Mouse (Mus musculus): ENCODE measurements around the gene Sfmbt2. TPM values are rescaled to one million over a fixed set of nuclear protein-coding genes. Genes with fewer than 3 reads are reported as not detected.

Sfmbt2 gene
- polyA plus RNA-seq, 1 experiment from 2014 or later: 1.3 TPM

- H3K9me3 ChIP-seq: no peaks in the 10 kb centered on the region
- H3K9ac ChIP-seq: no peak overlapping the region
- peaks cover 52% of the 10 kb centered on the region for H3K27me3 ChIP-seq (replicated peaks)
- H3K36me3 ChIP-seq: no peaks in the 10 kb centered on the region
- WGBS: under 1% methylated on average over 30 of the region's 30 CpGs
- peaks cover 21% of the 10 kb centered on the region for H3K4me1 ChIP-seq (replicated peaks)
- ATAC-seq: peak; percentile 13; the same call in 1 of the 2 replicates
- H3K4me2 ChIP-seq (replicated peaks): peak overlapping the region; percentile 96
- no peak overlapping the region for H3K27ac ChIP-seq
- peak overlapping the region; percentile 63 for H3K4me3 ChIP-seq (replicated peaks)
These were observed 3.3 kb downstream of the Sfmbt2 start for GRCm38 (mm10) chr2:10373508-10374206.

DNA sequence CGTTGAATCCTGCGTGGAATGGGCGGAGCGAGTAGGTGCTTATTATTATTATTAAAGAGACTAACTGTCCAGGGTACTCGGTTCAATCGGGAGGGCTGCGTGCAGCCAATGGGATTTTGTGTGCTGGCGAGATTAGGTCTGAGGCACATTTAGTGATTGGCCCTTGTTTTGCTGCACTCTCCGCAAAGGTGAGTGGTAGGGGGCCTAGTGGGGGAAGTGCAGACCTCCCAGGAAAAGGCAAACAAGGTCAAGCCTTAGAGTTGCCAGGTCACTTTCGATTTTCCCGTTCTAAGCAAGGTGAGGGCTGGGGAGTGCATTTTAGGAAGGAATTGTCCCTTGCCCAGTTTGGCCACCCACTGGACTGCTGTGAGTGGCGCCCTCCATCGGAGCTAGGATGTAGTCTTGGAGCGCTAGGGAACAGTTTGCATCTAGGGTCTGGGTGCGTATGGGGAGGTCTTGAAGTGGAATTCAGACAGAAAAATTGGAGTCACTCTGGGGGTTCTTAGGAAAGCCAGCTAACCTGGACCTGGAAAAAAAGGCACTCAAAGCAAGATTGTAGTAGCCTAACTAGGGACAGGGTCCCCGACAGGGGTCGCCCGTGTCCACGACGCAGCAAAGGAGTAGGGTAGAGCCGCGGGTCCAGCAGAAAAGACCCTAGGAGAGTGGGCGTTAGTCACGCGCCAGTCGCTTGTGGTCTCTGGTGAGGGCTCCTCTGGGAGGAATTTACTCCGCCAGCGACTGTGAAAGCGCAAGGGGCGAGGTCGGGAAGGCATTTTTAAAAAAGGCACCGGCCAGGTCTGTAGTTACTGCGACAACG is 4.1 kb downstream of the Sfmbt2 start:
- Histone ChIP-seq H3K27ac (no peak overlapping the region), H3K4me3 (replicated peaks) (peak overlapping the region; percentile 63), H3K4me1 (replicated peaks) (peaks cover 21% of the 10 kb centered on the region), H3K9me3 (no peaks in the 10 kb centered on the region), H3K27me3 (replicated peaks) (peaks cover 48% of the 10 kb centered on the region), H3K36me3 (no peaks in the 10 kb centered on the region), H3K9ac (peak overlapping the region; percentile 24), H3K4me2 (replicated peaks) (peak overlapping the region; percentile 96)
- ATAC-seq: peak; percentile 57
- under 1% methylated on average over 34 of the region's 34 CpGs for WGBS

DNA sequence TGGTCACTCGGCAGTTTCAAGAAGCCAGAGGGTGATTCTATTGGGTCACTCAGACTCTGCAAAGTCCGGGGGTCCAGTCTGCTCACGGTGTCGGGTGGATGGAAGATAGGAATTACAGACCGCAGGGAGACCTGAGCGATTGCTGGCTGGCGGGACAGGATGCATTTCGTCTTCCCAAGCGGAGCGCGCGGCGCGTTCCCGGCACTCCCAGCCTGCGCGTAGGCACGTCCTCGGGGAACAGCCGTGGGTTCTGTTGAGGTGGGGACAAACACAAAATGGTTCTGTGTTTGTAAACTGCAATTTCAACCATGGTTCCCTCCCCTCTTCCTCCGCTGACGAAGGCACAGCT is 4.7 kb downstream of the Sfmbt2 start:
- H3K27ac ChIP-seq: no peak overlapping the region
- peak; percentile 18; the same call in 1 of the 2 replicates for ATAC-seq
- peaks cover 43% of the 10 kb centered on the region for H3K27me3 ChIP-seq (replicated peaks)
- peak overlapping the region; percentile 63 for H3K4me3 ChIP-seq (replicated peaks)
- no peaks in the 10 kb centered on the region for H3K36me3 ChIP-seq
- peak overlapping the region; percentile 96 for H3K4me2 ChIP-seq (replicated peaks)
- peak overlapping the region; percentile 24 for H3K9ac ChIP-seq
- no peaks in the 10 kb centered on the region for H3K9me3 ChIP-seq
- WGBS: under 1% methylated on average over 22 of the region's 22 CpGs
- H3K4me1 ChIP-seq (replicated peaks): peaks cover 21% of the 10 kb centered on the region

DNA sequence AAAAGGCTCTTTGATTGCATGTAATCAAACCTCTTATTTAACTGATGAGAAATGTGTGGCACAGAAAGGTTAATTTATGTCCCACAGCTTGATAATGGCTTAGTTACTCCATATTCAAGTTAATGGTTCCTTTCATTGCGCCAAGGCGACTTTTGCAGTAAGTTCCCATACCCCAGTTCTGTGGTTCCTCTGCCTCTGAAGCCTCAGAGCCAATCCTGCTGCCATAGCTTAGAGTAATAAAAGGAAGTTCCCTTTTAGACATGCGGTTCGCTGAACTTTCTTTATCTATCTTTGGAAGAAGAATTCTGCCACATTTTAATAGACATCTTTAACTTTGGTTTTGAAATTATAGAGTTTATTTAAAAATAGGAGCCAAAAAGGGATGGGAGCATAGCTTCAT is 19.7 kb downstream of the Sfmbt2 start:
- Histone ChIP-seq H3K9me3 (no peaks in the 10 kb centered on the region), H3K4me2 (replicated peaks) (no peak overlapping the region), H3K4me3 (replicated peaks) (no peak overlapping the region), H3K36me3 (no peaks in the 10 kb centered on the region), H3K27me3 (replicated peaks) (no peaks in the 10 kb centered on the region), H3K4me1 (replicated peaks) (no peaks in the 10 kb centered on the region), H3K9ac (no peak overlapping the region), H3K27ac (no peak overlapping the region)
- ATAC-seq: no peak
- WGBS: 81% methylated on average over 4 of the region's 4 CpGs

GRCm38 (mm10) chr2:10390791-10391190 is 20.5 kb downstream of the Sfmbt2 start:
- no peak overlapping the region for H3K27ac ChIP-seq
- no peaks in the 10 kb centered on the region for H3K9me3 ChIP-seq
- 48% methylated on average over 7 of the region's 7 CpGs for WGBS
- ATAC-seq: no peak
- H3K4me3 ChIP-seq (replicated peaks): no peak overlapping the region
- no peaks in the 10 kb centered on the region for H3K36me3 ChIP-seq
- H3K27me3 ChIP-seq (replicated peaks): no peaks in the 10 kb centered on the region
- H3K4me1 ChIP-seq (replicated peaks): no peaks in the 10 kb centered on the region
- no peak overlapping the region for H3K9ac ChIP-seq
- H3K4me2 ChIP-seq (replicated peaks): no peak overlapping the region

DNA sequence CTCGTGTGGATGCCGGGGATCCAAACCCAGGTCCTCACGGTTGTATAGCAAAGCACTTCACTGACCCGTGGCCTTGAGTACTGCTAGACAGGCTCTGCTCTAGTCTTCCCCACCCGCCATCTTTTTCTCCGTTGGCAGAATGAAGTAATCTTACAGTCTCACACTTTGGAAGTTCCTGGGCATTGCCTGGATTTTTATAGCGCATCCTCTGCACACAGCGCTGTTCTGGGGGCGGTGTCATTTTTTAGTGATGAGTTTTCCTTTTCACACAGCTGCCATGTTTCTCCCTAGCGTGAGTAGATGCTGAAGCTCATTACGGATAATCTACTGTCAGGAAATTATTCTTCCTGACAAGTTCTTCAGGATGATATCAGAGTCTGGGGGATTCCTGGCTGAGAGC is 24.8 kb downstream of the Sfmbt2 start:
- WGBS: 88% methylated on average over 11 of the region's 11 CpGs
- no peak for ATAC-seq

GRCm38 (mm10) chr2:10397790-10398189 is 27.5 kb downstream of the Sfmbt2 start:
- Histone ChIP-seq H3K27me3 (replicated peaks) (no peaks in the 10 kb centered on the region), H3K9me3 (no peaks in the 10 kb centered on the region), H3K27ac (no peak overlapping the region), H3K4me1 (replicated peaks) (no peaks in the 10 kb centered on the region), H3K4me3 (replicated peaks) (no peak overlapping the region), H3K9ac (no peak overlapping the region), H3K36me3 (no peaks in the 10 kb centered on the region), H3K4me2 (replicated peaks) (no peak overlapping the region)
- WGBS: 53% methylated on average over 9 of the region's 9 CpGs
- ATAC-seq: no peak

More for the DNA sequence above, 24.8 kb downstream of the Sfmbt2 start:
- Histone ChIP-seq H3K27me3 (replicated peaks) (no peaks in the 10 kb centered on the region), H3K36me3 (no peaks in the 10 kb centered on the region), H3K9me3 (no peaks in the 10 kb centered on the region), H3K4me1 (replicated peaks) (no peaks in the 10 kb centered on the region), H3K27ac (no peak overlapping the region), H3K4me3 (replicated peaks) (no peak overlapping the region), H3K9ac (no peak overlapping the region), H3K4me2 (replicated peaks) (no peak overlapping the region)

DNA sequence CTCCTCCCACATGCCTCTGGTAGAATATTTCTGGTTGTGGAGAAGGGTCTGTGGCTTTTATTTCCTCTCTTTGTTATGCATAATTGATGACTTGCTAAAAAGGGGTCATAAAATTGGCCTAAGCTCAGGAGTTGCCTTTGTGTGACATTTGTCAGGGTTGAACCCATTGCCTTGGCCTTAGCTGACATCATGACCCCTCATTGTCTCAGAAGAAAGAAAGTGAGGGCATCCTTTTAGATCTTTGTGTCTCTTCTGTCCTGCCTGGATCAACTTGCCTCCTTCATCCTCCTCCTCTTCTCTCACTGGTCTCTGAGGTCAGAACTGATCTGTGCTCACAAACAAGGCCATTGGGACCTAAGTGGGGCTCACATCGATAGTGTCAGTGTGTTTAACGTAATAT is 35.8 kb downstream of the Sfmbt2 start:
- Histone ChIP-seq H3K27me3 (replicated peaks) (no peaks in the 10 kb centered on the region), H3K9me3 (no peaks in the 10 kb centered on the region), H3K4me3 (replicated peaks) (no peak overlapping the region), H3K9ac (no peak overlapping the region), H3K4me2 (replicated peaks) (no peak overlapping the region), H3K27ac (no peak overlapping the region), H3K4me1 (replicated peaks) (no peaks in the 10 kb centered on the region), H3K36me3 (no peaks in the 10 kb centered on the region)
- 69% methylated on average over 2 of the region's 2 CpGs for WGBS
- ATAC-seq: no peak

GRCm38 (mm10) chr2:10409422-10409821 is 39.1 kb downstream of the Sfmbt2 start:
- H3K4me3 ChIP-seq (replicated peaks): no peak overlapping the region
- no peaks in the 10 kb centered on the region for H3K9me3 ChIP-seq
- no peaks in the 10 kb centered on the region for H3K36me3 ChIP-seq
- H3K27me3 ChIP-seq (replicated peaks): no peaks in the 10 kb centered on the region
- no peak overlapping the region for H3K27ac ChIP-seq
- H3K4me1 ChIP-seq (replicated peaks): no peaks in the 10 kb centered on the region
- no peak overlapping the region for H3K9ac ChIP-seq
- WGBS: 86% methylated on average over 13 of the region's 13 CpGs
- H3K4me2 ChIP-seq (replicated peaks): no peak overlapping the region
- ATAC-seq: no peak

GRCm38 (mm10) chr2:10410069-10410468 is 39.8 kb downstream of the Sfmbt2 start:
- Histone ChIP-seq H3K4me1 (replicated peaks) (no peaks in the 10 kb centered on the region), H3K4me3 (replicated peaks) (no peak overlapping the region), H3K36me3 (no peaks in the 10 kb centered on the region), H3K9ac (no peak overlapping the region), H3K9me3 (no peaks in the 10 kb centered on the region), H3K27me3 (replicated peaks) (no peaks in the 10 kb centered on the region), H3K4me2 (replicated peaks) (no peak overlapping the region), H3K27ac (no peak overlapping the region)
- ATAC-seq: no peak
- WGBS: 89% methylated on average over 5 of the region's 5 CpGs

- no peak for ATAC-seq
These were observed 50.7 kb downstream of the Sfmbt2 start for GRCm38 (mm10) chr2:10420944-10421420.

DNA sequence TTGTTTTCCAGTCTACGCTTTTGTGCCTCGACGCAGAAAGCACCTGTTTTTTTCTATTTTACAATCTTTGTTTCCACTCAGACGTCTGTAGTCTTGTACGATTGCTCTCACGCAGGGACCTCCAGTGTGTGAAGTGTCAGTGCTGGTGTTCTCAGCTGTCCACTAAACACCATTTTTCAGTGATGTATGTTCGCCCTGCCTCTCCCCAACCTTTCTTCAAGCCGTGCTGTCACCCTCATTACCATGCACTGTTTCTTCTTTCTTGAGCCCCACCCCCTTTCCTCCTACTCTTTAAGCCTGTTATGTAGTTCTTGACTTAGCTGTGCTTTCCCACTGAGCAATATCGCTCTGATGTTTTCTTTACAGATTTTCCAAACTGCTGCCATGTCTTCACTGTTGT is 67.0 kb downstream of the Sfmbt2 start:
- Histone ChIP-seq H3K36me3 (no peaks in the 10 kb centered on the region), H3K9ac (no peak overlapping the region), H3K27me3 (replicated peaks) (no peaks in the 10 kb centered on the region), H3K27ac (no peak overlapping the region), H3K4me1 (replicated peaks) (no peaks in the 10 kb centered on the region), H3K9me3 (no peaks in the 10 kb centered on the region), H3K4me2 (replicated peaks) (no peak overlapping the region), H3K4me3 (replicated peaks) (no peak overlapping the region)
- ATAC-seq: no peak
- WGBS: 51% methylated on average over 9 of the region's 9 CpGs

More at GRCm38 (mm10) chr2:10420944-10421420, 50.7 kb downstream of the Sfmbt2 start:
- Histone ChIP-seq H3K9ac (no peak overlapping the region), H3K9me3 (no peaks in the 10 kb centered on the region), H3K4me2 (replicated peaks) (no peak overlapping the region), H3K27me3 (replicated peaks) (no peaks in the 10 kb centered on the region), H3K27ac (no peak overlapping the region), H3K4me1 (replicated peaks) (no peaks in the 10 kb centered on the region), H3K4me3 (replicated peaks) (no peak overlapping the region), H3K36me3 (no peaks in the 10 kb centered on the region)
- 84% methylated on average over 6 of the region's 6 CpGs for whole genome bisulfite sequencing
